Mouse (Mus musculus) limb, embryonic 12.5 days (tissue): Measurements from ENCODE around the gene Lpin2. TPM values are rescaled to one million over a fixed set of nuclear protein-coding genes. Genes with fewer than 3 reads are reported as not detected.

Experiments used
- ATAC-seq: fragments of 200-750 bp; cut with Nextera tagmentation; 2 replicates; pipeline ENCODE4 v1.8.0; 2017; ENCODE audit warnings: low read depth, moderate TSS enrichment; ENCODE audit not compliant: insufficient number of reproducible peaks, insufficient read depth, low FRiP score, low TSS enrichment
- H3K27ac ChIP-seq: fragments of 300-500 bp; sonication (generic); 2 replicates; pipeline ENCODE4 v1.5.1; 2016; ENCODE audit warnings: mild to moderate bottlenecking, moderate library complexity
- H3K27me3 ChIP-seq: fragments of 300-500 bp; sonication (generic); 2 replicates; pipeline ENCODE4 v1.6.1; 2016; ENCODE audit warnings: mild to moderate bottlenecking, moderate library complexity
- H3K36me3 ChIP-seq: fragments of 300-500 bp; sonication (generic); 2 replicates; pipeline ENCODE4 v1.6.1; 2016; ENCODE audit warnings: mild to moderate bottlenecking, moderate library complexity
- H3K4me1 ChIP-seq: fragments of 300-500 bp; sonication (generic); replicated peaks from 2 replicates; pipeline ENCODE4 v1.6.1; 2016
- H3K4me2 ChIP-seq: fragments of 300-500 bp; sonication (generic); 2 replicates; pipeline ENCODE4 v1.6.1; 2016; ENCODE audit warnings: mild to moderate bottlenecking, moderate library complexity
- H3K4me3 ChIP-seq: fragments of 300-500 bp; sonication (generic); replicated peaks from 2 replicates; pipeline ENCODE4 v1.5.1; 2016; ENCODE audit warnings: mild to moderate bottlenecking
- H3K9ac ChIP-seq: fragments of 300-500 bp; sonication (generic); replicated peaks from 2 replicates; pipeline ENCODE4 v1.6.1; 2016; ENCODE audit warnings: mild to moderate bottlenecking, moderate library complexity
- H3K9me3 ChIP-seq: fragments of 300-500 bp; sonication (generic); 2 replicates; pipeline ENCODE4 v1.6.1; 2016; ENCODE audit warnings: mild to moderate bottlenecking, moderate library complexity
- WGBS: fragments of 180-500 bp; shearing (Covaris S2); methylation state at CpG from one replicate; pipeline ENCODE4 v1.1.7; 2016; 5-methylcytosine and 5-hydroxymethylcytosine counted together
- polyA plus RNA-seq: library from polyadenylated mRNA; unstranded; fragments of >200 nt; fragmentation: Nextera tagmentation; extraction: Ambion mirVana; gene quantifications from 2 replicates; pipeline ENCODE4 v1.2.1, GENCODE M21; 2016

Lpin2 gene
- polyA plus RNA-seq, 1 experiment from 2014 or later = 63.3 TPM

GRCm38 (mm10) chr17:71177336-71177735, 5.0 kb upstream of the Lpin2 start:
- H3K9me3 ChIP-seq = no peaks in the 10 kb centered on the region
- 79% methylated on average over 4 of the region's 4 CpGs for WGBS
- no peaks in the 10 kb centered on the region for H3K27me3 ChIP-seq
- no peak for ATAC-seq
- H3K36me3 ChIP-seq = no peaks in the 10 kb centered on the region
- H3K9ac ChIP-seq = no peak overlapping the region
- no peak overlapping the region for H3K27ac ChIP-seq
- H3K4me1 ChIP-seq = peaks cover 23% of the 10 kb centered on the region
- no peak overlapping the region for H3K4me3 ChIP-seq
- no peak overlapping the region for H3K4me2 ChIP-seq

GRCm38 (mm10) chr17:71177949-71178348, 4.4 kb upstream of the Lpin2 start:
- ATAC-seq = no peak
- 87% methylated on average over 2 of the region's 2 CpGs for WGBS

GRCm38 (mm10) chr17:71178530-71179181, 3.7 kb upstream of the Lpin2 start:
- Histone ChIP-seq H3K4me2 (no peak overlapping the region), H3K4me3 (no peak overlapping the region), H3K27me3 (no peaks in the 10 kb centered on the region), H3K9ac (no peak overlapping the region), H3K27ac (0 out of 2 replicates have a peak overlapping the region, but pooled peaks have one; percentile 29), H3K4me1 (peaks cover 27% of the 10 kb centered on the region), H3K9me3 (no peaks in the 10 kb centered on the region), H3K36me3 (no peaks in the 10 kb centered on the region)
- WGBS = 29% methylated on average over 10 of the region's 10 CpGs
- ATAC-seq = no peak

More at GRCm38 (mm10) chr17:71177949-71178348, 4.4 kb upstream of the Lpin2 start:
- Histone ChIP-seq H3K9me3 (no peaks in the 10 kb centered on the region), H3K4me2 (no peak overlapping the region), H3K27ac (no peak overlapping the region), H3K4me3 (no peak overlapping the region), H3K4me1 (peaks cover 27% of the 10 kb centered on the region), H3K27me3 (no peaks in the 10 kb centered on the region), H3K36me3 (no peaks in the 10 kb centered on the region), H3K9ac (no peak overlapping the region)

- ATAC-seq = no peak
- no peak overlapping the region for H3K27ac ChIP-seq
- H3K9ac ChIP-seq = no peak overlapping the region
- H3K4me1 ChIP-seq = peaks cover 32% of the 10 kb centered on the region
- no peaks in the 10 kb centered on the region for H3K27me3 ChIP-seq
- 65% methylated on average over 11 of the region's 11 CpGs for WGBS
- H3K9me3 ChIP-seq = no peaks in the 10 kb centered on the region
- no peak overlapping the region for H3K4me2 ChIP-seq
- H3K36me3 ChIP-seq = no peaks in the 10 kb centered on the region
- H3K4me3 ChIP-seq = no peak overlapping the region
Measured at GRCm38 (mm10) chr17:71179551-71180309, 2.6 kb upstream of the Lpin2 start.

- no peaks in the 10 kb centered on the region for H3K9me3 ChIP-seq
- 96% methylated on average over 4 of the region's 4 CpGs for WGBS
- H3K9ac ChIP-seq = no peak overlapping the region
- H3K27me3 ChIP-seq = no peaks in the 10 kb centered on the region
- no peak overlapping the region for H3K4me2 ChIP-seq
- H3K36me3 ChIP-seq = no peaks in the 10 kb centered on the region
- no peak overlapping the region for H3K4me3 ChIP-seq
- no peak for ATAC-seq
- H3K27ac ChIP-seq = no peak overlapping the region
- peaks cover 41% of the 10 kb centered on the region for H3K4me1 ChIP-seq
Measured at GRCm38 (mm10) chr17:71180601-71181000, 1.8 kb upstream of the Lpin2 start.

GRCm38 (mm10) chr17:71182871-71183656, 704 bp downstream of the Lpin2 start:
- H3K4me3 ChIP-seq = peak overlapping the region; percentile 95
- peak overlapping the region; percentile 96 for H3K27ac ChIP-seq
- H3K36me3 ChIP-seq = no peaks in the 10 kb centered on the region
- peak; percentile 96 for ATAC-seq
- no peaks in the 10 kb centered on the region for H3K9me3 ChIP-seq
- under 1% methylated on average over 53 of the region's 71 CpGs for WGBS
- peak overlapping the region; percentile 88 for H3K4me2 ChIP-seq
- peak overlapping the region; percentile 98 for H3K9ac ChIP-seq
- H3K4me1 ChIP-seq = peaks cover 48% of the 10 kb centered on the region
- H3K27me3 ChIP-seq = no peaks in the 10 kb centered on the region

GRCm38 (mm10) chr17:71183657-71184261, 1.4 kb downstream of the Lpin2 start:
- Histone ChIP-seq H3K9me3 (no peaks in the 10 kb centered on the region), H3K4me2 (peak overlapping the region; percentile 88), H3K4me3 (peak overlapping the region; percentile 95), H3K36me3 (no peaks in the 10 kb centered on the region), H3K4me1 (peaks cover 43% of the 10 kb centered on the region), H3K27me3 (no peaks in the 10 kb centered on the region), H3K9ac (peak overlapping the region; percentile 98), H3K27ac (peak overlapping the region; percentile 96)
- ATAC-seq = no peak
- WGBS = 0% methylated on average over 41 of the region's 79 CpGs

- Histone ChIP-seq H3K36me3 (no peaks in the 10 kb centered on the region), H3K4me3 (peak overlapping the region; percentile 95), H3K4me1 (peaks cover 44% of the 10 kb centered on the region), H3K27ac (peak overlapping the region; percentile 96), H3K4me2 (peak overlapping the region; percentile 88), H3K27me3 (no peaks in the 10 kb centered on the region), H3K9me3 (no peaks in the 10 kb centered on the region), H3K9ac (peak overlapping the region; percentile 98)
- ATAC-seq = no peak
- WGBS = 11% methylated on average over 22 of the region's 22 CpGs
Measured at GRCm38 (mm10) chr17:71184356-71185111, 2.2 kb downstream of the Lpin2 start.

GRCm38 (mm10) chr17:71185368-71185767, 3.0 kb downstream of the Lpin2 start:
- 59% methylated on average over 1 of the region's 1 CpGs for WGBS
- Histone ChIP-seq H3K4me1 (peaks cover 52% of the 10 kb centered on the region), H3K9me3 (no peaks in the 10 kb centered on the region)

GRCm38 (mm10) chr17:71190589-71190988, 8.2 kb downstream of the Lpin2 start:
- 90% methylated on average over 7 of the region's 7 CpGs for WGBS
- H3K36me3 ChIP-seq = no peaks in the 10 kb centered on the region
- H3K9ac ChIP-seq = no peak overlapping the region
- no peaks in the 10 kb centered on the region for H3K27me3 ChIP-seq
- H3K4me2 ChIP-seq = no peak overlapping the region
- no peak for ATAC-seq
- H3K4me1 ChIP-seq = peaks cover 55% of the 10 kb centered on the region
- 0 out of 2 replicates have a peak, but pooled peaks cover 7% of the 10 kb centered on the region for H3K9me3 ChIP-seq
- H3K27ac ChIP-seq = no peak overlapping the region
- H3K4me3 ChIP-seq = no peak overlapping the region

More at GRCm38 (mm10) chr17:71185368-71185767, 3.0 kb downstream of the Lpin2 start:
- no peaks in the 10 kb centered on the region for H3K36me3 ChIP-seq
- ATAC-seq = no peak
- H3K9ac ChIP-seq = peak overlapping the region; percentile 98; the same call in 1 of the 2 replicates
- no peaks in the 10 kb centered on the region for H3K27me3 ChIP-seq
- peak overlapping the region; percentile 88 for H3K4me2 ChIP-seq
- no peak overlapping the region for H3K27ac ChIP-seq
- H3K4me3 ChIP-seq = peak overlapping the region; percentile 95
